Comparison of ENCODE assay signal across 13 mouse cellular contexts in genomic region chr7:17050491-17050890, GRCm38 (mm10). TPM values are rescaled to one million over a fixed set of nuclear protein-coding genes. Genes with fewer than 3 reads are reported as not detected.
DNase-seq lines count a peak whose midpoint lies in the region; ATAC-seq and TF ChIP-seq lines count a peak whose summit lies in the region.
"Had no signal": no experiment of that assay in that cellular context is flagged by ENCODE, and none has a peak within 500 bp of the region (broad histone marks: within the 10 kb centered on the region; RNA-seq: fewer than 3 reads in every experiment).

No protein-coding gene starts in this region.

- DNase-seq in heart, embryonic 10.5 days (ENCODE audit: low spot score), result peak; percentile 77
- DNase-seq in heart, postnatal 14 days, result no peak
- no peak for DNase-seq in gastrocnemius, postnatal 14 days

- 0 out of 2 replicates have a peak, but pooled peaks have one; percentile 42 for ATAC-seq in midbrain, embryonic 12.5 days (ENCODE audit: low FRiP score, low read depth)
- no peak for ATAC-seq in midbrain, embryonic 13.5 days
- ATAC-seq in erythroblast, adult 5-6 weeks (replicated peaks; ENCODE audit: low FRiP score, poor library complexity, severe bottlenecking), result 0 out of 2 replicates have a peak, but pooled peaks have one; percentile 15
- no peak; the same call in 1 of the 2 replicates for ATAC-seq in intestine, postnatal 0 days

- WGBS in heart, embryonic 10.5 days, result 41% methylated on average over 11 of the region's 11 CpGs
- 67% methylated on average over 11 of the region's 11 CpGs for WGBS in midbrain, embryonic 12.5 days
- WGBS in midbrain, embryonic 13.5 days, result 68% methylated on average over 11 of the region's 11 CpGs
- 69% methylated on average over 11 of the region's 11 CpGs for WGBS in intestine, postnatal 0 days

- no peak overlapping the region for H3K4me2 ChIP-seq in midbrain, embryonic 12.5 days (replicated peaks)
- H3K4me2 ChIP-seq in midbrain, embryonic 13.5 days (replicated peaks), result no peak overlapping the region
- H3K4me2 ChIP-seq in intestine, postnatal 0 days (replicated peaks; ENCODE audit: low read depth), result peak overlapping the region; percentile 24; the same call in 1 of the 2 replicates
- H3K4me2 ChIP-seq: hindbrain, embryonic 15.5 days; neural tube, embryonic 13.5 days had no signal

- H3K4me3 ChIP-seq in heart, embryonic 10.5 days, result no peak overlapping the region
- no peak overlapping the region for H3K4me3 ChIP-seq in midbrain, embryonic 12.5 days
- no peak overlapping the region for H3K4me3 ChIP-seq in midbrain, embryonic 13.5 days (replicated peaks)
- H3K4me3 ChIP-seq in intestine, postnatal 0 days (ENCODE audit: low read depth, low read length), result no peak overlapping the region
- H3K4me3 ChIP-seq: forebrain, embryonic 12.5 days; heart, adult 2 months; hindbrain, embryonic 15.5 days; layer of hippocampus, adult 2 months; neural tube, embryonic 13.5 days had no signal

- H3K27me3 ChIP-seq in heart, embryonic 10.5 days (ENCODE audit: insufficient read depth, poor library complexity, severe bottlenecking), result no peaks in the 10 kb centered on the region
- no peaks in the 10 kb centered on the region for H3K27me3 ChIP-seq in midbrain, embryonic 12.5 days
- H3K27me3 ChIP-seq in midbrain, embryonic 13.5 days, result no peaks in the 10 kb centered on the region
- no peaks in the 10 kb centered on the region for H3K27me3 ChIP-seq in intestine, postnatal 0 days (replicated peaks; ENCODE audit: control insufficient read depth, insufficient read depth, low read length)
- H3K27me3 ChIP-seq: forebrain, embryonic 12.5 days; hindbrain, embryonic 15.5 days; neural tube, embryonic 13.5 days had no signal

- no peak for TF ChIP-seq CTCF in intestine, postnatal 0 days (IDR thresholded peaks at IDR 0.05; ENCODE audit: low read depth)

- no peak overlapping the region for H3K27ac ChIP-seq in heart, embryonic 10.5 days
- H3K27ac ChIP-seq in midbrain, embryonic 12.5 days (replicated peaks), result no peak overlapping the region
- H3K27ac ChIP-seq in midbrain, embryonic 13.5 days, result no peak overlapping the region
- H3K27ac ChIP-seq in intestine, postnatal 0 days (ENCODE audit: low read depth, low read length), result no peak overlapping the region
- H3K27ac ChIP-seq: forebrain, embryonic 12.5 days; heart, adult 2 months; hindbrain, embryonic 15.5 days; layer of hippocampus, adult 2 months; neural tube, embryonic 13.5 days had no signal

- peaks cover 12% of the 10 kb centered on the region; the same call in 1 of the 2 replicates for H3K4me1 ChIP-seq in heart, embryonic 10.5 days
- H3K4me1 ChIP-seq in midbrain, embryonic 12.5 days, result no peaks in the 10 kb centered on the region
- 0 out of 2 replicates have a peak, but pooled peaks cover under 1% of the 10 kb centered on the region for H3K4me1 ChIP-seq in midbrain, embryonic 13.5 days (replicated peaks)
- H3K4me1 ChIP-seq in intestine, postnatal 0 days (replicated peaks; ENCODE audit: control insufficient read depth, insufficient read depth, low read length), result no peaks in the 10 kb centered on the region
- H3K4me1 ChIP-seq: forebrain, embryonic 12.5 days; hindbrain, embryonic 15.5 days had no signal

- peaks cover 64% of the 10 kb centered on the region for H3K36me3 ChIP-seq in heart, embryonic 10.5 days
- H3K36me3 ChIP-seq in midbrain, embryonic 12.5 days, result no peaks in the 10 kb centered on the region
- no peaks in the 10 kb centered on the region for H3K36me3 ChIP-seq in midbrain, embryonic 13.5 days
- H3K36me3 ChIP-seq in intestine, postnatal 0 days (ENCODE audit: control insufficient read depth, insufficient read depth), result peaks cover 66% of the 10 kb centered on the region
- H3K36me3 ChIP-seq: hindbrain, embryonic 15.5 days had no signal

- intact Hi-C loops in heart, postnatal 14 days (cut with DNase I), result loop anchor here (2.0 to 5.0 kb wide), 2 partner anchors 16 to 118 kb away; no protein-coding TSS in a partner anchor
- intact Hi-C loops in gastrocnemius, postnatal 14 days (cut with DNase I; ENCODE audit: low total_unique reads), result loop anchor here (5.0 kb wide), 1 partner anchor 118 kb away; no protein-coding TSS in a partner anchor

- no peaks in the 10 kb centered on the region for H3K9me3 ChIP-seq in heart, embryonic 10.5 days
- no peaks in the 10 kb centered on the region for H3K9me3 ChIP-seq in midbrain, embryonic 12.5 days
- no peaks in the 10 kb centered on the region for H3K9me3 ChIP-seq in midbrain, embryonic 13.5 days
- no peaks in the 10 kb centered on the region for H3K9me3 ChIP-seq in intestine, postnatal 0 days (ENCODE audit: control insufficient read depth)
- H3K9me3 ChIP-seq: forebrain, embryonic 12.5 days; hindbrain, embryonic 15.5 days; neural tube, embryonic 13.5 days had no signal

- no peak overlapping the region for H3K9ac ChIP-seq in midbrain, embryonic 12.5 days (replicated peaks)
- no peak overlapping the region for H3K9ac ChIP-seq in midbrain, embryonic 13.5 days (replicated peaks)
- H3K9ac ChIP-seq in intestine, postnatal 0 days (ENCODE audit: low read depth, low read length), result no peak overlapping the region
- H3K9ac ChIP-seq: forebrain, embryonic 12.5 days; hindbrain, embryonic 15.5 days; neural tube, embryonic 13.5 days had no signal

RNA-seq across cellular contexts. Expression of gene Hif3a, which starts 11.7 kb away (rescaled TPM):
- polyA plus RNA-seq in heart, embryonic 10.5 days (2016; fragmentation: Nextera tagmentation; extraction: Ambion mirVana), result 18.2 and 31.3 TPM in 2 replicates
- 1 to 10 TPM; 4.9 to 5.4 TPM for total RNA-seq in heart, postnatal 14 days (2021)
- 4.9 and 5.1 TPM in 2 replicates for polyA plus RNA-seq in midbrain, embryonic 12.5 days (2016; fragmentation: Nextera tagmentation; extraction: Ambion mirVana)
- 2.0 and 2.4 TPM in 2 replicates for polyA plus RNA-seq in midbrain, embryonic 13.5 days (2015; fragmentation: Nextera tagmentation; extraction: Ambion mirVana)
- 0.42 and 0.58 TPM in 2 replicates for total RNA-seq in erythroblast, adult 5-6 weeks (2015; ENCODE audit: low replicate concordance)
- 0.17 TPM in 1 of 2 replicates, not detected in the other for total RNA-seq in erythroblast, adult 5-6 weeks (2017; ENCODE audit: low replicate concordance)
- polyA plus RNA-seq in intestine, postnatal 0 days (2015; fragmentation: Nextera tagmentation; extraction: Ambion mirVana), result 15.9 and 18.4 TPM in 2 replicates
- total RNA-seq in gastrocnemius, postnatal 14 days (2021), result 1 to 10 TPM; 1.6 to 6.0 TPM

RNA-seq across cellular contexts. Expression of gene Ppp5c, which starts 22.8 kb away (rescaled TPM):
- polyA plus RNA-seq in heart, embryonic 10.5 days (2016; fragmentation: Nextera tagmentation; extraction: Ambion mirVana), result 112 and 124 TPM in 2 replicates
- 100 to 1,000 TPM; 101 to 108 TPM for total RNA-seq in heart, postnatal 14 days (2021)
- polyA plus RNA-seq in midbrain, embryonic 12.5 days (2016; fragmentation: Nextera tagmentation; extraction: Ambion mirVana), result 102 TPM in 2 replicates
- 108 and 110 TPM in 2 replicates for polyA plus RNA-seq in midbrain, embryonic 13.5 days (2015; fragmentation: Nextera tagmentation; extraction: Ambion mirVana)
- 14.0 and 21.3 TPM in 2 replicates for total RNA-seq in erythroblast, adult 5-6 weeks (2015; ENCODE audit: low replicate concordance)
- total RNA-seq in erythroblast, adult 5-6 weeks (2017; ENCODE audit: low replicate concordance), result 10.6 and 18.9 TPM in 2 replicates
- 44.4 and 45.0 TPM in 2 replicates for polyA plus RNA-seq in intestine, postnatal 0 days (2015; fragmentation: Nextera tagmentation; extraction: Ambion mirVana)
- total RNA-seq in gastrocnemius, postnatal 14 days (2021), result 10 to 100 TPM; 56.3 to 67.8 TPM

RNA-seq across cellular contexts. Expression of gene Psg16, which starts 23.3 kb away (rescaled TPM):
- 0.03 and 0.04 TPM in 2 replicates for polyA plus RNA-seq in heart, embryonic 10.5 days (2016; fragmentation: Nextera tagmentation; extraction: Ambion mirVana)
- total RNA-seq in heart, postnatal 14 days (2021), result under 1 TPM; 0.05 TPM
- 0.21 and 0.23 TPM in 2 replicates for polyA plus RNA-seq in midbrain, embryonic 12.5 days (2016; fragmentation: Nextera tagmentation; extraction: Ambion mirVana)
- polyA plus RNA-seq in midbrain, embryonic 13.5 days (2015; fragmentation: Nextera tagmentation; extraction: Ambion mirVana), result 1.2 and 1.5 TPM in 2 replicates
- not detected in 2 replicates for total RNA-seq in erythroblast, adult 5-6 weeks (2015; ENCODE audit: low replicate concordance)
- total RNA-seq in erythroblast, adult 5-6 weeks (2017; ENCODE audit: low replicate concordance), result not detected in 2 replicates
- polyA plus RNA-seq in intestine, postnatal 0 days (2015; fragmentation: Nextera tagmentation; extraction: Ambion mirVana), result 0.33 and 0.46 TPM in 2 replicates
- total RNA-seq in gastrocnemius, postnatal 14 days (2021), result under 1 TPM; 0.04 to 0.09 TPM
- total RNA-seq: liver, adult 2 months had no signal
- polyA plus RNA-seq: heart, adult 2 months; liver, adult 2 months had no signal

RNA-seq across cellular contexts. Expression of gene Ccdc8, which starts 58.0 kb away (rescaled TPM):
- polyA plus RNA-seq in heart, embryonic 10.5 days (2016; fragmentation: Nextera tagmentation; extraction: Ambion mirVana), result 13.3 and 19.7 TPM in 2 replicates
- total RNA-seq in heart, postnatal 14 days (2021), result 10 to 100 TPM in 1 of 2 experiments, 1 to 10 TPM in 1; 9.8 to 10.3 TPM
- polyA plus RNA-seq in midbrain, embryonic 12.5 days (2016; fragmentation: Nextera tagmentation; extraction: Ambion mirVana), result 7.0 and 12.6 TPM in 2 replicates
- 5.6 and 5.9 TPM in 2 replicates for polyA plus RNA-seq in midbrain, embryonic 13.5 days (2015; fragmentation: Nextera tagmentation; extraction: Ambion mirVana)
- 0.19 TPM in 1 of 2 replicates, not detected in the other for total RNA-seq in erythroblast, adult 5-6 weeks (2015; ENCODE audit: low replicate concordance)
- 0.14 and 1.0 TPM in 2 replicates for total RNA-seq in erythroblast, adult 5-6 weeks (2017; ENCODE audit: low replicate concordance)
- 3.6 and 4.0 TPM in 2 replicates for polyA plus RNA-seq in intestine, postnatal 0 days (2015; fragmentation: Nextera tagmentation; extraction: Ambion mirVana)
- total RNA-seq in gastrocnemius, postnatal 14 days (2021), result 1 to 10 TPM; 5.8 to 6.5 TPM

Comparison
In these comparisons a context has a peak if more than half of its experiments do, and no peak if none do; other contexts are left out.
1. ATAC-seq: peak in midbrain, embryonic 12.5 days (single experiment) and erythroblast, adult 5-6 weeks (single experiment); none in midbrain, embryonic 13.5 days (single experiment) and intestine, postnatal 0 days (single experiment).